Mouse (Mus musculus) lung, postnatal 14 days (tissue): ENCODE results near the gene Styx.
"Not testable (repeated sequence)": the region's sequence is repeated elsewhere in the genome, so short reads cannot be mapped to it uniquely, and the experiment has no call there.

Experiments used
- DNase-seq: peaks from one replicate; pipeline ENCODE4 v3.0.0; 2021

Gene Styx

GRCm38 (mm10) chr14:45364211-45365195 is 13.6 kb downstream of the Styx start:
- peak; percentile 35 for DNase-seq

- DNase-seq = no peak
These were observed 14.3 kb downstream of the Styx start for GRCm38 (mm10) chr14:45365196-45365587.

- DNase-seq = no peak
These were observed 27.9 kb downstream of the Styx start for GRCm38 (mm10) chr14:45378771-45379170.

- no peak for DNase-seq
These were observed 29.9 kb downstream of the Styx start for GRCm38 (mm10) chr14:45380756-45381155.

GRCm38 (mm10) chr14:45382912-45383311 is 32.0 kb downstream of the Styx start:
- no peak for DNase-seq

- no peak for DNase-seq
These were observed 34.7 kb downstream of the Styx start for GRCm38 (mm10) chr14:45385596-45385995.

- no peak for DNase-seq
These were observed 36.6 kb downstream of the Styx start for GRCm38 (mm10) chr14:45387480-45387879.

GRCm38 (mm10) chr14:45388345-45389181 is 37.7 kb downstream of the Styx start:
- peak; percentile 92 for DNase-seq

GRCm38 (mm10) chr14:45389194-45389593 is 38.3 kb downstream of the Styx start:
- no peak for DNase-seq

GRCm38 (mm10) chr14:45399836-45400235 is 48.9 kb downstream of the Styx start:
- peak; percentile 20 for DNase-seq

GRCm38 (mm10) chr14:45403651-45404050 is 52.8 kb downstream of the Styx start:
- no peak for DNase-seq

GRCm38 (mm10) chr14:45404813-45405212 is 53.9 kb downstream of the Styx start, which contains the start of gene Gnpnat1:
Gene Gnpnat1 (minus strand): TSS chr14:45404913.
- DNase-seq = not testable (repeated sequence)

GRCm38 (mm10) chr14:45416265-45416664 is 65.4 kb downstream of the Styx start:
- no peak for DNase-seq

- no peak for DNase-seq
These were observed 67.7 kb downstream of the Styx start for GRCm38 (mm10) chr14:45418553-45418952.

- DNase-seq = no peak
These were observed 68.4 kb downstream of the Styx start for GRCm38 (mm10) chr14:45419323-45419722.

GRCm38 (mm10) chr14:45422371-45422770 is 71.5 kb downstream of the Styx start:
- DNase-seq = no peak

- DNase-seq = peak; percentile 61
These were observed 72.3 kb downstream of the Styx start for GRCm38 (mm10) chr14:45423220-45423619.

GRCm38 (mm10) chr14:45430066-45430842 is 79.4 kb downstream of the Styx start:
- no peak for DNase-seq

- DNase-seq = no peak
These were observed 81.1 kb downstream of the Styx start for GRCm38 (mm10) chr14:45432003-45432402.

- DNase-seq = no peak
These were observed 83.3 kb downstream of the Styx start for GRCm38 (mm10) chr14:45434220-45434619.

GRCm38 (mm10) chr14:45438250-45438930 is 87.5 kb downstream of the Styx start:
- DNase-seq = no peak

GRCm38 (mm10) chr14:45438931-45439275 is 88.0 kb downstream of the Styx start:
- DNase-seq = no peak
